Mouse (Mus musculus) NIH3T3 (cell line): ENCODE results near the gene Gm45234.
"Not testable (repeated sequence)": the region's sequence is repeated elsewhere in the genome, so short reads cannot be mapped to it uniquely, and the experiment has no call there.

Experiments
- DNase-seq: peaks from one replicate; pipeline ENCODE4 v3.0.0-alpha.2; 2012; ENCODE audit warnings: low read depth

Gene Gm45234

GRCm38 (mm10) chr6:124755831-124756595 is at the start of gene Gm45234, which contains the start of gene Atn1:
Gm45234 (minus strand) TSS chr6:124756021.
Atn1 (minus strand) TSS chr6:124756524.
- peak; percentile 85 for DNase-seq

- no peak for DNase-seq
Measured at GRCm38 (mm10) chr6:124804341-124804740, 48.5 kb upstream of the Gm45234 start.

GRCm38 (mm10) chr6:124803691-124804090 is 47.9 kb upstream of the Gm45234 start:
- DNase-seq, result not testable (repeated sequence)

- no peak for DNase-seq
Measured at GRCm38 (mm10) chr6:124803061-124803460, 47.2 kb upstream of the Gm45234 start.

- not testable (repeated sequence) for DNase-seq
Measured at GRCm38 (mm10) chr6:124802400-124802799, 46.6 kb upstream of the Gm45234 start.

- DNase-seq, result peak; percentile 39
Measured at GRCm38 (mm10) chr6:124796200-124796599, 40.4 kb upstream of the Gm45234 start.

GRCm38 (mm10) chr6:124795781-124796180 is 40.0 kb upstream of the Gm45234 start:
- no peak for DNase-seq

- no peak for DNase-seq
Measured at GRCm38 (mm10) chr6:124791911-124792310, 36.1 kb upstream of the Gm45234 start.

GRCm38 (mm10) chr6:124790121-124790520 is 34.3 kb upstream of the Gm45234 start:
- DNase-seq, result no peak

- DNase-seq, result no peak
Measured at GRCm38 (mm10) chr6:124789519-124789918, 33.7 kb upstream of the Gm45234 start.

GRCm38 (mm10) chr6:124787722-124788121 is 31.9 kb upstream of the Gm45234 start:
- no peak for DNase-seq

GRCm38 (mm10) chr6:124786756-124787420 is 31.1 kb upstream of the Gm45234 start:
- DNase-seq, result no peak

GRCm38 (mm10) chr6:124782436-124782835 is 26.6 kb upstream of the Gm45234 start:
- peak; percentile 89 for DNase-seq

- no peak for DNase-seq
Measured at GRCm38 (mm10) chr6:124780917-124781316, 25.1 kb upstream of the Gm45234 start.

- DNase-seq, result no peak
Measured at GRCm38 (mm10) chr6:124779984-124780416, 24.2 kb upstream of the Gm45234 start.

- no peak for DNase-seq
Measured at GRCm38 (mm10) chr6:124779222-124779983, 23.6 kb upstream of the Gm45234 start, which contains the start of gene Lrrc23. Lrrc23 (minus strand) TSS chr6:124779727.

- DNase-seq, result no peak
Measured at GRCm38 (mm10) chr6:124770511-124770910, 14.7 kb upstream of the Gm45234 start.

GRCm38 (mm10) chr6:124770013-124770412 is 14.2 kb upstream of the Gm45234 start:
- DNase-seq, result no peak

- peak; percentile 92 for DNase-seq
Measured at GRCm38 (mm10) chr6:124769101-124769765, 13.4 kb upstream of the Gm45234 start, which contains the start of gene Eno2. Eno2 (minus strand) TSS chr6:124769673.

- DNase-seq, result no peak
Measured at GRCm38 (mm10) chr6:124768704-124769044, 12.9 kb upstream of the Gm45234 start.

GRCm38 (mm10) chr6:124767920-124768703 is 12.3 kb upstream of the Gm45234 start:
- peak; percentile 76 for DNase-seq
